In the genomic region with DNA sequence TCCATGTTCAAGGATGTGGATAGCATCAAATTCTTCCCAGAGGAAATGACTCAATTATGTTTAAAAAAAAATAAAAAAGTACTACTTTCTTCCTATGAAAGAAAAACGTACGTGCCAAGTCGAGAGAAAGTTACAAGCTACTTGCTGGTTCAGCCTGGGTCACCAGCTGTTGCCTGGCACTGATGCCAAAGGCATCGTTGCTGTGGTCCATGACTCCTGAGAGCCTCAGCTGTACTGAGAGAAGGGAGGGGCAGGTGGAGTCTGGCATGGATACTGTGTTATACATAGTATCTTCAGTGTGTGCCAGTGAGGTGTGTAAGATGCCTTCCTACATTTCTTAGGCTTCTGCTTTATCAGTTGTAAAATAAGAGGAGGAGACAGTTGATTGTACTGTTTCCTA, we compare ENCODE assay signal across 17 mouse cellular contexts. TPM values are rescaled to one million over a fixed set of nuclear protein-coding genes. Genes with fewer than 3 reads are reported as not detected.
DNase-seq lines count a peak whose midpoint lies in the region; ATAC-seq lines count a peak whose summit lies in the region.
"Had no signal": no experiment of that assay in that cellular context is flagged by ENCODE, and none has a peak within 500 bp of the region (broad histone marks: within the 10 kb centered on the region; RNA-seq: fewer than 3 reads in every experiment).

No protein-coding gene starts in this region.

- 68% methylated on average over 4 of the region's 4 CpGs for WGBS in kidney, embryonic 15.5 days

- DNase-seq in gastrocnemius, postnatal 14 days: peak; percentile 27
- DNase-seq in gastrocnemius, postnatal 36 days: no peak
- DNase-seq in kidney, postnatal 10 days: peak; percentile 26
- DNase-seq in right cerebral cortex, postnatal 10 days (ENCODE audit: low spot score in 2 of 2): peak; percentile 35 to 55
- no peak for DNase-seq in right cerebral cortex, postnatal 14 days
- no peak for DNase-seq in embryo, embryonic 10.5 days (ENCODE audit: low spot score)
- DNase-seq: adrenal gland, postnatal 10 days; cerebellum, adult 8-10 months; embryo, embryonic 11 days; thymus, adult 2 months had no signal

- H3K27me3 ChIP-seq in kidney, embryonic 15.5 days: no peaks in the 10 kb centered on the region
- H3K27me3 ChIP-seq: heart, embryonic 13.5 days; hindbrain, embryonic 12.5 days; liver, embryonic 12.5 days; midbrain, embryonic 13.5 days had no signal

- ATAC-seq in kidney, embryonic 15.5 days (replicated peaks; ENCODE audit: low FRiP score): no peak
- ATAC-seq: intestine, postnatal 0 days; liver, embryonic 12.5 days; midbrain, embryonic 13.5 days had no signal

- H3K27ac ChIP-seq in kidney, embryonic 15.5 days: no peak overlapping the region
- H3K27ac ChIP-seq: heart, embryonic 13.5 days; hindbrain, embryonic 12.5 days; limb, embryonic 10.5 days; liver, embryonic 12.5 days; midbrain, embryonic 13.5 days had no signal

- no peak overlapping the region for H3K9ac ChIP-seq in kidney, embryonic 15.5 days
- H3K9ac ChIP-seq: heart, embryonic 13.5 days; hindbrain, embryonic 12.5 days; liver, embryonic 12.5 days; midbrain, embryonic 13.5 days had no signal

- intact Hi-C loops in gastrocnemius, postnatal 14 days (cut with DNase I; ENCODE audit: low total_unique reads): no loop called here
- intact Hi-C loops in gastrocnemius, postnatal 36 days (cut with DNase I): no loop called here

- H3K4me1 ChIP-seq in kidney, embryonic 15.5 days: peaks cover 27% of the 10 kb centered on the region
- H3K4me1 ChIP-seq: hindbrain, embryonic 12.5 days; midbrain, embryonic 13.5 days had no signal

- H3K4me2 ChIP-seq in kidney, embryonic 15.5 days: no peak overlapping the region
- H3K4me2 ChIP-seq: heart, embryonic 13.5 days; hindbrain, embryonic 12.5 days; liver, embryonic 12.5 days; midbrain, embryonic 13.5 days had no signal

- H3K4me3 ChIP-seq in kidney, embryonic 15.5 days (replicated peaks): no peak overlapping the region
- H3K4me3 ChIP-seq: heart, embryonic 13.5 days; hindbrain, embryonic 12.5 days; limb, embryonic 10.5 days; liver, embryonic 12.5 days; midbrain, embryonic 13.5 days had no signal

- H3K36me3 ChIP-seq in kidney, embryonic 15.5 days: no peaks in the 10 kb centered on the region
- H3K36me3 ChIP-seq: heart, embryonic 13.5 days; hindbrain, embryonic 12.5 days; limb, embryonic 10.5 days; liver, embryonic 12.5 days; midbrain, embryonic 13.5 days had no signal

- H3K9me3 ChIP-seq in kidney, embryonic 15.5 days (replicated peaks): no peaks in the 10 kb centered on the region
- H3K9me3 ChIP-seq: heart, embryonic 13.5 days; hindbrain, embryonic 12.5 days; limb, embryonic 10.5 days; liver, embryonic 12.5 days; midbrain, embryonic 13.5 days had no signal

RNA-seq across cellular contexts. Expression of a gene that starts 3.2 kb away (rescaled TPM):
- total RNA-seq in gastrocnemius, postnatal 14 days (2021): 1 to 10 TPM; 1.3 to 2.1 TPM
- 1 to 10 TPM; 1.3 to 2.3 TPM for total RNA-seq in gastrocnemius, postnatal 36 days (2021)
- 6.4 and 7.5 TPM in 2 replicates for polyA plus RNA-seq in kidney, embryonic 15.5 days (2015; fragmentation: Nextera tagmentation; extraction: Ambion mirVana)

Comparison
In these comparisons a context has a peak if more than half of its experiments do, and no peak if none do; other contexts are left out.
1. DNase-seq: peak in gastrocnemius, postnatal 14 days (single experiment), kidney, postnatal 10 days (single experiment) and right cerebral cortex, postnatal 10 days (2 of 2); none in gastrocnemius, postnatal 36 days (0 of 2), right cerebral cortex, postnatal 14 days (single experiment) and embryo, embryonic 10.5 days (single experiment).